Mouse (Mus musculus) adrenal gland, postnatal 10 days (tissue): ENCODE results near the gene Fgd1. TPM values are rescaled to one million over a fixed set of nuclear protein-coding genes. Genes with fewer than 3 reads are reported as not detected.

Experiments used
- DNase-seq: peaks from one replicate; pipeline ENCODE4 v3.0.0; 2021; ENCODE audit warnings: mixed read lengths
- long read RNA-seq, 2 experiments: library from polyadenylated mRNA; stranded (forward); transcript quantifications; one replicate each; pipeline ENCODE4 v2.0.0; 2021
- total RNA-seq, 2 experiments: library from RNA; stranded (reverse); gene quantifications; 2 replicates each; pipeline ENCODE4 v1.2.3; 2021

The Fgd1 gene
- total RNA-seq: 10 to 100 TPM; 17.4 to 19.7 TPM
- long read RNA-seq, experiment 1, full-length matches to known transcripts: 5 of 20 reads
- long read RNA-seq, experiment 1, partial matches to known transcripts: 5 of 20 reads
- long read RNA-seq, experiment 1, other reads (novel, unspliced or antisense): 10 of 20 reads
- long read RNA-seq, experiment 2, full-length matches to known transcripts: 2 of 7 reads
- long read RNA-seq, experiment 2, partial matches to known transcripts: 4 of 7 reads
- long read RNA-seq, experiment 2, other reads (novel, unspliced or antisense): 1 of 7 reads

DNA sequence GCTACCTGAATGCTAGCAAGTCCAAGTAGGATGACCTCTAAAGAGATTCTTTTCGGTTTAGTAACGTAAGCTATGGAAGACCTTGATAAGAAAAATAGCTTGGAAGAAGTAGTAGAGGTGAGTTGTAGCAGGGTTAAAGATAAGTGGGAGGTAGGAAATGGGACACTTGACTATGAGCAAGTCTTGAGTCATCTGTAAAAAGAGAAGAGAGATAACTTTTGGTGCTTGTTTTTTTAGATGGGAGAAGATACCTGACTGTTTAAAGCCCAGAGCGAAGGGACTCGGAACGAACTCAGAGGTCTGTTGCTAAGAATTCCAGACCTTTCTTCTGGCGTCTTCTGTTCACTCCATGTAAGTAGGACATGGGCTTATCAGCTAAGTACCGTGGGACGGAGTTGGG lies at the start of gene Fgd1:
TSS of gene Fgd1 (plus strand) at position 301 of the 400 bp plus-strand sequence.
- DNase-seq: no peak

DNA sequence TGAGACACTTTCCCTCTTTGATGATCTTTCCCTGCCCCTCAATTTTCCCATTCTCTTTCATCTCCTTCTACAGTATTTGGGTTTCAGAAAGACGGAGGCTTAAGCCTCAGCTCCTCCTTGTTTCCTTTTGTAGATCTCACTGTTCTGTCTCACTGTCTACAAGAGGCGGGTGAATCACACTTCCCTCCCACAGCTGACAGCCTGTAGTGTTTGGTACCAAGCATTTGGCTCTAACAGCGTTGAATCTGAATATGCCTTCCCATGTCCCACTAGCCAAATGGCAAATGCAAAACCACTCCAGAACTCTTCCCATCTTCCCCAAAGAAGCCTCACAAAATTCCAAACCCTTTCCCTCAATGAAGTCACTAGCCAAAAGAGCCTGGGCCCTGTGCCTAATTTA lies 49.2 kb upstream of the Fgd1 start:
- DNase-seq: no peak

DNA sequence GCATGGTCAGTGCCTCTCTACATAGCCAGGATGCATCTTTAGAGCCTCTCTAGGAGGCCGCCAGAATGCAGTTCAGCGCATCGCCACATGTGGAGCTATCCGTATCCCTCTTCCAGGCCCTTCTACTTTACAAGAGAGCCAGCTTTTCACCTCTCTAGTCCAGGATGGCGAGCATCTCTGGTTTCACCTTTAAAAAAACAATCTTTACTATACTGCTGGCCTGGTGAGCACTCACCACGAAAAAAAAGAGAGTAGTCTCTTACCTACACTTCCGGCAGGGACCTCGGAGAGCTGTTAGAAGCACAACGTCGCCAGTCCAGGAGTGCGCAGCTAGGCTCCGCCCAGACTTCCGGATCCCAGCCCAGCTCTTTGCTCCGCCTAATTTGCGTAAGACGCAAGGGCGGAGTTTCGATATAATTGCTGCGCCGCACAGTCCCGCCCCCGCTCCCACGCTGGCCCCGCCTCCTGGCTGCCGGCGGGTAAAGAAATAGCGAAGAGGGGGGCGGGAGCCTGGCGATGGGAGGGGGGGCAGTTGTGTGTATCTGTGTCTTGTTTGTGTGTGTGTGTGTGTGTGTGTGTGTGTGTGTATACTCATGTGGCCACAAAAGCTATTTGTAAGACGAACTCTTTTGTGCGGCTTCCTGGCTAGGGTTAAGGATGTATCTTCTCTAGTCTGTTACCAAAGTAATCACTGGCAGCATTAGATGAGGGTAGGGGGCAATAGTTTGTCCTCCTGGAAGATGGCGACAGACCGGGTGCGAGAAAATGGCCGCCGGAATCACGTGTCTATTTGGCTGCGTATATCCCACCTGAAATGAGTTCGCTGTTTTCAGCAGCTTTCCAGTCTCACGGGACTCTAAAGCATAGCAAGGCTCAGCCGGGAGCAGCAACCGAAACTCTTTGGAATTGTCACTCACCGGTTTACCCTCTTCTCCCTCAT lies 28.7 kb upstream of the Fgd1 start, which contains the start of gene Gnl3l:
TSS of gene Gnl3l (minus strand) at position 385 of the 940 bp plus-strand sequence.
- DNase-seq: peak; percentile 91

DNA sequence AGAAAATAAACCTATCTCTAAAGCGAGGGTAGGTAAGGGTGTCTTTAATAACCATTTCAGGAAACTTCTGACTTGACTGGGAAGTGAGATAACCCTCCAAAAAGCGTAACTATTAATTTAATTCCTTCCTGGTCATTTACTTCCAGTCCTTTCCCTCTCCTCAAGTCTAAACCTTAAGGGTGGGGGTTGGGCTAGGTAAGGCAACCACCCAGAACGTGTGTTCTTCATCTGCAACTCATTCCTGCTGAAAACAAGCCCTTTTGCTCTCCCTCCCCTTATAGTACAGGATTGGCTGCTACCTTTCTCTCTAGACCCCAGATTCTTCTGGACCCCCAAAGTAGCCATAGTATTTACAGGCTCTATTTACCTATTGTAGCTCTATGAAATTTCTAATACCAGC lies 28.1 kb upstream of the Fgd1 start:
- DNase-seq: no peak

DNA sequence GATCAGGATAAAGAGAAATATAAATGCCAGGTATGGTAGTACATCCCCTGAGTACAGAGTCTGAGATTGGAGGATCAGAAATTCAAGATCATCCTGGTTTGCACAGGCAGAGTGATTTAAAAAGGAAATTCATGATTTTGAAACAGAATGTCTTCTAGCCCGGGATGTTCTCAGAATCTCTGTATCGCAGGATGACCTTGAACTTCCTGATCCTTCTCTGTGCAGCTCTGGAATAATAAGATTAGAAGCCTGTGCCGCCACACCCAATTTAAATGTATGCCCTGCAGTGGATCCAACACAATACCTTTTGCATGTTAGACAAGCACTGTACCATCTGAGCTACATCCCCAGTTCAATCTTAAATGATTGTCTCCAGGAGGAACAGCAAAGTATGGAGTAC lies 27.2 kb upstream of the Fgd1 start:
- no peak for DNase-seq

DNA sequence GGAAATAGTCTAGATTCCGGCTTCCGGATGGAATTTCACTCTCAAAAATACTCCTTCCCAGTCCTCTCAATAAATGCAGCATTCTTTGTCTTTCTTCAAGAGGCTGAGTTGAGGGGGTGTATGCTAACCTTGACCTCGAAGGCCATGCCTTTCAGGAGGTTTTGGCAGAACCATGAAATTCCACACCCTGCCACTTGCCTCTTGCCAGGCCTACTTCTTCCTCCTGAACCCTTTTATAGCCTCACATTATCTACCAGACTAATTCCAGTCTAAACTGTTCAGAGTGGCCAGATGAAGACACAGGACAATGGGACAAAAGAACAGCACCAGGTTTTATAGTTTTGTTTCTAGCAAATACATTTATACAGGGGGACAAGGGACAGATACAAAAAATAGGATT lies 14.6 kb upstream of the Fgd1 start:
- no peak for DNase-seq

DNA sequence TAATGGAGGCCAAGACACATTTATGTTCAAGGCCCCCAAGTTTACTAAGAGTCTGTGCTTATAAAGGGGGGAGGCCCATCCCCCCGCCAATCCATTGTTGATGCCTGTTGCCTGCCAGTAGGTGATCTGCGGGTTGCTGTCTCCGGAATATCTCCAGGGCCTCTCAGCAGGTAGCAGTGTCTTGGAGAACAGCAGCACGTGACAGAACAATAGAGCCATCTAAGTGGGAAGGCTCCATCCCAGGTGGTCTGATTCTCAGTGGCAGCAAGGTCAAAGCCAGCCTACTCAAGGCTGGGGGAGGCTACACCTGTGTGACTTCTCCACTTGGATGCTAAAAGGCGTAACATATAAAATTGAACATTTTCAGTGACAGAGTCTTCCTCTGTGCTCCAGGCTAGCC lies 4.7 kb upstream of the Fgd1 start:
- no peak for DNase-seq

DNA sequence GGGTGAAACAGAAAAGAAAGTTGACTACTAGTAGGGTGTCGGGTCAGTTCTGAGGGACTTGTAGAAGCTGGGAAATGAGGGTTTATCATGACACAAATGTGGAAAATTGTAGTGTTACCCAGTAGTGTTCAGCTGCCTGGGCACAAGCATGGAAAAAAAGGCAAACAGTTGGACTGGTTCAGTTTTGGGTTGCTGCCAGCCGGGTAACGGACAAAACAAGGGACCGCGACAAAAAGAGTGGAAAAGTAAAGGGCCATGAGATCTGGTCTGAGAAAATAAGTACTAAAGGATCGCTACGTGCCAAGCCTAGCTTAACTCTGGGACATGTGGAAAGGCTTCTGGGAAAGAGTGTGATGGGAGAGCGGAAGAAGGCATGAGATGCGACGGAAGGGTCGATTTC lies 371 bp downstream of the Fgd1 start:
- DNase-seq: no peak

DNA sequence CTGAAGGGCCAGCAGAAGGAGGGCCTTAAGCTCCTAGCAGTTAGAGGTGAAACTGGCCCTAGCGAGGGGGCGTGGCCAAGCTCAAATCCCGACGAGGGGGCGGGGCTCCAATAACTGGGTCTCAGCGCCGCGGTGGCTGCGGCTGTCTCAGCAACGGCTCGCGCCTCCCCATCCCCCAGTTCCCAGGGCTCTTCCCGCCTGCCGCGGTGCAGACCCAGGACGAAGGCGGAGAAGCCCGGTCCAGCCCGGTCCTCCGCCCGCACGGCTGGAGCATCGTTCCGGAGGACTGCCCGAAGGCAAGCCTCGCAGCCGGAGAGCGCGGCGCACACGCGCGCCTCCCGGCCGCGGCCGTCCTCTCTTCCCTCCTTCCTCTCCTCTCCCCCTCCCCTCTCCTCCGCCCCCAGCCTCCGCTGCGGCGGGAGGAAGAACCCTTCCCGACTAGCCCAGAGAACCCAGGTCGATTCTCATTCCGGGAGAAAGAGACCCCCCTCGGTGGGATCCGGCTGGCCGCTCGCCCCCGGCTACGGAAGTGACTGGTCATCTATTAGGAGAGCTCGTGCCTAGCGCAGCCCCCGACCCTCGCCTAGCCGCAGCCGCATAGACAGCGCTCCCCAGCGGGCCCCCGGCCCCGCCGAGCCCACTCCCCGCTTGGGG lies 954 bp downstream of the Fgd1 start:
- peak; percentile 90 for DNase-seq

DNA sequence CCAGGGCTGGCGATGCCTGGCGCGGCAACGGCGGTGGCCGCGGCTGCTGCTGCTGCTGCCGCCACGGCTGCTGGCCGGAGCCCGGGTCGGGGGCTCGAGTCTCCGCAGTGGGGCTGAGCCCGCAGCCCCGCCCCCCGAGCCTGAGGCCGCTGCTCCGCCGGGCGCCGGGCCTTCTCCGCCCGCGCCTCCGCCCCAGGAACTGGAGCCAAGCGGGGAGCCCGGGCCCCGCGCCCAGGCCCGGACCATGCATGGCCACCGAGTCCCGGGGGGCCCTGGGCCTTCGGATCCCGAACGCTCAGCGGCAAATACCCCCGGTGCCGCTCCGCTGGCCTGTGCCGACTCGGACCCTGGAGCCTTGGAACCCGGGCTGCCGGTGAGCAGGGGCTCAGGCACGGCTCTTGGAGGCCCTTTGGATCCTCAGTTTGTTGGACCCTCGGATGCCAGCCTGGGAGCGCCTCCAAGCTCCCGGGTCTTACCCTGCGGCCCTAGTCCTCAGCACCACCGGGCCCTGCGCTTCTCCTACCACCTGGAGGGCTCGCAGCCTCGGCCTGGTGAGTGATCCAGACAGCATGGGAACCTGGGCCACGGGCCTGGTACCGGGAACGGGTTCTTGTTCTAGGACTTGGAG lies 1.6 kb downstream of the Fgd1 start:
- peak; percentile 46 for DNase-seq

DNA sequence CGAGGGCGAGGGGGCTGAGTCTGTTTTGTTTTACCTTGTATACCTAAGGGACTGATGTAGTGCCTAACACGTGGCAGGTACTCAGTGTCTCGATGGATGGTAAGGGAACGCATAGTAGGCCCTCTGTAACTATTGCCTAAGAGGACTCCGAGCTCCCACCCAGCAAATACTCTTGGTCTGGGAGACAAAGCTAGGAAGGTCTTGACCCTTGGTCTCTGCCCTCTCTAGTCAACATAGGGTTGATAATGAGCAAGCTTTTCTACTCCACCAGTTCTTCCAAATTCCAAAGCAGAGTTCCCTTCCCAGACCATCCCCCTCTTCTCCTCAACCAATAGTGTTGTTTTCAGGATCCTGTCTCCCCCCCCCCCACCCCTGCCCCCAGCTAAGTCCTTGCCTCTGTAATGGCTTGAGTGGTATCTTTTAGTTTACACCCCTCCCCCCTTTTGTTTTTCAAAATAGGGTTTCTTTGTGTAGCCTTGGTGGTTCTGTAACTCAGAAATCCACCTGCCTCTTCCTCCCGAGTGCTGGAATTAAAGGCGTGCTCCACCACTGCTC lies 3.8 kb downstream of the Fgd1 start:
- DNase-seq: no peak

DNA sequence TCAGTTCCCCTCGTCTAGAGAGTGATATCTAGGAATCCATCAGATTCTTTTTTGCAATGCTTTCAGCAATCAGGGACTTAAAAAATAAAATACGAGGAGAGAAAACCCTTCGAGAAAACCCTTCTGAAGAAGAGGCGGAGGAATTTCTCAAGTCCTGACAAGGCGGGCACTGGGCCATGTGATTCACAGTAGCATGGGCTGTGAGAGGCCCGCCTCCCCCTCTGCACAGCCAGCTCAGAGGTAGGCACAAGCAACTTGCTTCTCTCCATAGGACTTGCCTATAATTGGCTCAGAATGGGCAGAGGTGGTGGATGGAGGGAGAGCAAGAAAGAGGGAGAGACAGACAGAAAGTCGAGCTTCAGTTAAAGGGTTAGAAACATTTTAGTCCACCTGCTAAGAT lies 4.4 kb downstream of the Fgd1 start:
- peak; percentile 57 for DNase-seq

DNA sequence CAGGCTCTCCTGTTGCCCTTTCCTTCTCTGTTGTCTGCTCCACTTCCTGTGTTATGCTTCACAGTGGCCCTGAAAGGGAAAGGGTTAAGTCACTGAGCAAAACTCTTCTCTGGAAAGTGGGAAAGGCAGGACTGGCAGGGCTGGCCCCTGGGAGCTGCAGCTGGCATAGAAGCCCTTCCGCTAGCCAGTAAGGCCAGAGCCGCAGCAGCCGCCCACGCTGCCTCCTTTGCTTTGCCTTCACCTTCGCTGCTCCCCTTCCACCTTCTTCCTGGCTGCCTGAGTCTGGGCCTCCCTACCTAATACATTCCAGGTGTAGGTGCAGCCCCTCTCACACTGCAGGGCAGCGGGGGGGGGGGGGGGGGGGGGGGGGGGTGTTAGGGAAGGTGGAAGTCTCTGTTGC lies 8.5 kb downstream of the Fgd1 start:
- DNase-seq: peak; percentile 29

DNA sequence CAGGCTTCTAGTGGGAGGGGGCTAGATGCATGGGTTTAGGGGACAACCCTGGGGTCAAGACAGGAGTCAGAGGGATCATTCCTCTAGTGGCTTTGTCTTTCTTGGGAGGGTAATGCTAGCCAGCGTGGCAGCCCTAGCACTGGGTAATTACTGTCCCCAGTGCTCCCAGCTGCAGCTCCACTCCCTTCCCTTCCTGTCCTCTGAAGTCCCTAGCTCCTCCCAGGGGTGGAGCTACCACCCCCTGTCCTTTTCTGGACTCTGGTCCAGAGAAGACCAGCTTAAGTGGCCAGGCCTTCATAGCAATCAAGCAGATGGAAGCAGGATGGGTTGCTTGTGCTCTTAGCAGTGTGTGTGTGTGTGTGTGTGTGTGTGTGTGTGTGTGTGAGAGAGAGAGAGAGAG lies 9.6 kb downstream of the Fgd1 start:
- peak; percentile 55 for DNase-seq

DNA sequence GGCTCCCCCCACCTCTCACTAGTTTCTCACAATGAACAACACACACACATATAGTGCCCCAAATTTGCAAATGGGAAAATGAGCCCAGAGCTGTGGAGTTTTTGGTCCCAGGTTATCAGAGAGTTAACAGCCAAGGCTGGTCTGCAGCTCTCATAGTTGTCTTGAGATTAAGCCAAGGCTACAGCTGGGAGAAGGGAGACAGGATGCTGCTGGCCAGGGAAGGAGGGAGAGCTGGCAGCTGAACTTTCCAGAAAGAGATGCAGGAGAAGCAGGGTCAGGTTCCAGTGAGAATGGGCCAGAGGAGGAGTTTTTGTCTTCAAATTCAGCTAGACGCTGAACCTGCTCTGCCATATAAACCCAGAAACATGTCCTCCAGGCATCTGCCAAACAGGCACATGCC lies 13.4 kb downstream of the Fgd1 start:
- DNase-seq: no peak

DNA sequence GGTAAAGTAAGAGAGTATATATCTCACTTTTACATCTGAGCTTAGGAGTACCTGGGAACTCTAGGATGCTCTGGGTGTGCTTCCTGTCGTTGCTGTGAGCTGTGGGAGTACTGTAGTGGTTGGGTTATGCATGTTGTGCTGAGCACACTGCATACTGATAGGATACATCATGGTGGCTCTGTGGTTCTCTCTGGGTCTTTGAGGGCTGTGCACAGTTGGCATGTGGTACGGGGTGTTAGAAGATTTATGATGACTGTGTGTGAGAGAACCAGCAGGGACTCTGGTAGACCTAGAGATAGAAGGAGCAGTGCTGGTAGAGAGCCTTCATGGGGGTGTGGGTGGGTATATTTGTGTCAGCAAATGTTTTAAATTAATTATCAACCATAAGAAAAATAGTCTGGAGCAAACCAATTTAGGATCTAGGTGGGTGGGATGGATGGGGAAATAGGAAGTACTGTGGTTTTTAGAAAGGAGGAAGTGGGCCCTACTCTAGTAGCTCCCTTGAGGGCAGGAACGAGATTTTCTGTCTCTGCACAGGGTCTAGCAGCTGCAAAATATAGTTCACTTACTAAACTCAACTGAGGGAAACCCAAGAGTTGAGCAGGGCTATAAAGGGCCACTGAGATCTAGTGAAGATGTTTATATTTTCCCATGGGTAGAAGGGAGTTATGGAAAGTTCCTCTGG lies 15.8 kb downstream of the Fgd1 start:
- DNase-seq: no peak

DNA sequence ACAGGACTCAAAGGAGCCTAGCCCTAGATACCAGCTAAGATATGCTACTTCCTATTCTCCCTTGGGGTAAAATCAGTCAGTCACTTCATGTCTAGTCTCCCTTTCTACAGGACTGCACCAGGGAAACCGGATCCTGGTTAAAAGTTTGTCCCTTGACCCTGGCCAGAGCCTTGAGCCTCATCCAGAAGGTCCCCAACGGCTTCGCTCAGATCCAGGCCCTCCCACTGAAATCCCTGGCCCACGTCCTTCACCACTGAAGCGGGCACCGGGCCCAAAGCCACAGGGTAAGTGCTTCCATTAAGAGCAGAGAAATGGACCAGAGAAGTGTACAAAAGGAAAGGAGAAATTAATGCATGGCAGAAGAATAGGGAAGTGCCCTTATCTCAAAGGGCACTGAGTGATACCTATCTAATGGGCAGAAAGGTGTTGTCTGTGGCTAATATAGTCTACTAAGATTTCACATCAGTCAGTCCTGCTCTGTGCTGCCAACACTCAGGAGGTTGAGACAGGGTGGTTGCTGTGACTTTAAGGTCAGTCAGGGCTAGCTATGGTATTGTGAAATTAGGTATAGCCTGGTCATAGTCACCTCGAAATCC lies 20.2 kb downstream of the Fgd1 start:
- DNase-seq: peak; percentile 69

DNA sequence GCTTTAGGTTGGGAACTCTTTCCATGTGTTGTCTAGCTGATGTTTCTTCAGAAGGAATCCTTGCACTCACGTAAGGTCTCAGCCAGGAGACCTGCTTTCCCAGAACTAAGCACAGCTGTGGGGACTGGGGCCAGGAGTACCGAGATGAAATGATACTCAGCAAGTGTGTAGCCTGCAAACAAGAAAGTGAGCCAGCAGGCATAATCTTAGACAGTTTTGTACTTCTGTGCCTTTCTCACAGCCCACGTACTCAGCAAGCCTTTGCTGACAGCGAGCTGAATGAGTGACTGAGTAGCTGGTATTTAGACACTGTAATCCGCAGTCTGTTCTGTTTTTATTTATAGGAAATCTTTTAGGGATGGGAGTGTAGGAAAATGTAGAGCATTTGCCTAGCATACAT lies 21.9 kb downstream of the Fgd1 start:
- no peak for DNase-seq

DNA sequence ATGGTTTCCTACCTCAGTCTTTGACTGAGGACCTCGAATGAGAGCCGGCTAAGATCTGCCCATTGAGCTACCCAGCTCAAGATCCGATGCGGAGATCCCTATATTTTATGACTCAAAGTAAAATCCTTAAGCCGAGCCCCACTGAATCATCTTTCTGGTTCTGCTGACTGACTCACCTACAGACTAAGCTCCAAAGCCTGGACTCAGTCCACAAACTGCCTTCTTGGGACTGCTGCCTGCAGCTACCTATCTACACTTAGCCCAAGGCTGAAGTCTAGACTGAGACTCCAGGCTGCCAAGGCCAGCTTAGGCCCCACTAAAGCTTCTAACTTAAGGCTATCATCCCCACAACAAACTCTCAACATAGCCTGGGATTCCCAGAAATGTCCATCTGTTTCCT lies 30.1 kb downstream of the Fgd1 start:
- peak; percentile 18 for DNase-seq

DNA sequence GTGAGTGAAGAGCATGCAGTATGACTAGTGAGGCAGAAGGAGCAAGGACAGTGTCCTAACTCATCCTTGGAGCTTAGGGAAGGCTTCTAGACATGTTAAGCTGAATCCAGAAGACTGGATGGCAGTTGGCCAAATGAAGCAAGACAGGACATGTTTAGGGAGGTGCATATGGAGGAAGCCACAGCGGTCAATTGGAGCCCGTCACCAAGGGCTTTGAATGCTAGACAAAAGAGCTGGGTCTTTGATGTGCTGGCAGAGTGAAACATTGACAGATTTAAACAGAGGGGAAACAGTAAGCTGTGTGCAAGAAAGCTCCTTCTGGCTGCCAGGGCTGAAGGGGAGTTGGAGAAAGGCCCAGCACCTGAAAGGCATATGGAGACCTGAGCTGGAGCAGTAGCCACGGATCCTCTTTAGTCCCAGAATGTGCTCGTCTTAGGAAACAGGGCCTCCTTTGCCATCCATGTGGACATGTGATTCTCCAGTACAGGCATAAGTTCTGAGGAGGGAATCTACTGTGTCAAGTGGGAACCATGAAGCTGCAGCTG lies 31.1 kb downstream of the Fgd1 start:
- DNase-seq: no peak

DNA sequence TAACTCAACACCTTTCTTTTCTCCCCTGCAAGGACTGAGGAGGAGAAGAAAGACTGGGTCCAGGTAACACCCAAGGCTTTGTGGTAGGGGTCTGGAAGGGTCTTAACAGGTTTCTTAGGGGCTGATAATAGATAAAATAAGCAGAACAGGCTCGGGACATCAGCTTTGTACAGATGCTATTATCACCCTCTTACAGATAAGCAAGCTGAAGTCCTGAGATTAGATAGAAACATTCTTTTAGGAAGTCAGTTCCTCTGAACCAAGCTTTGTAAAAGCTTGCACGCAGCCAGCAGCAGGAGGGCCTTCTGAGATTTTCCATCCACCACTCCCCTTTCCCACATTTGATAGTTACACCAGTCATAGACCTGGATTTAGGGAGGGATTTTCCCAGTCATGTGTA lies 39.6 kb downstream of the Fgd1 start:
- no peak for DNase-seq
